15 mouse cellular contexts compared by ENCODE assay signal in the genomic region with DNA sequence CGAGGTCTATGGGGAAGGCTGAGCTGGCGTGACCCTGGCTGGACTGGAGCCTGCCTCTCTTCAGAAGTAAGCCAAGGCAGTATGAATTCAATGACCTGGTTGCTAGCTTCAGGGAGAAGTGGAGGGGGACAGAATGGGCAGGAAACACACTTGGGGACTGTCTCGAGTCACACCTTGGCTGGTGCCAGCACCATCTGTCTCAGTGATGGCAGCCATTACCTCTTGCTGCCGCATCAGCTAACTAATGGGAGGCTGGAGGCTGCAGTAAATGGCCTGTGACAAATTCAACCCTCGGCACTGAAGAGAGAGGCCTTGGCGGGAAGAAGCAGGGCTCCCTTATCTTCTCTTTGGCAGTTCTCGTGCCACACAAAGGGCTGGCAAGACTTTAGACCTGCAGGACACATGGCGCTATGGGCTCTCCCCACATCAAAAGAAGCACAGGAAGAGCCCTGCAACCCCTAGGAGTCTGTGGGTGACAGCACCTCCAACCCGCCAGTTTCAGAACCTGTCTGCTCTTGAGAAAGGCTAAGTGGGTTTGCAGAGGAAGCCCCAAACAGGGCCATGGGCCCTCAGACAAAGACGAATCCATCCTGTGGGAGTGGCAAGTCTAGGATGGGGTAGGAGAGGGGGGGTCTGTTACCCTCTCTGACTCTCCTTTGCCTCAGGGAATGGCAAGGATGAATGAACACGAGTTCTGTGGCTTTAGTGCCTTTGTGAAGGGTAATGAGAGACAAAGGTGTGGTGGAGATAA. TPM values are rescaled to one million over a fixed set of nuclear protein-coding genes. Genes with fewer than 3 reads are reported as not detected.
DNase-seq lines count a peak whose midpoint lies in the region; ATAC-seq lines count a peak whose summit lies in the region.
"Had no signal": no experiment of that assay in that cellular context is flagged by ENCODE, and none has a peak within 500 bp of the region (broad histone marks: within the 10 kb centered on the region; RNA-seq: fewer than 3 reads in every experiment).

No protein-coding gene starts in this region.

- peak; percentile 29 for DNase-seq in forebrain, embryonic 14.5 days (ENCODE audit: low spot score)
- DNase-seq in neural tube, embryonic 10.5 days (ENCODE audit: extremely low spot score, low spot score): no peak
- DNase-seq in cerebellum, adult 9-11 months: peak; percentile 94
- no peak for DNase-seq in right cerebral cortex, postnatal 36 days (ENCODE audit: low spot score in 2 of 2)
- no peak for DNase-seq in layer of hippocampus, postnatal 36 days
- DNase-seq in thymus, postnatal 36 days: no peak
- DNase-seq: B cell, adult 2 months; heart, adult 2 months; layer of hippocampus, adult 9-11 months; lung, embryonic 14.5 days had no signal

- no peak overlapping the region for H3K27ac ChIP-seq in forebrain, embryonic 14.5 days (ENCODE audit: low read depth, low read length)
- no peak overlapping the region for H3K27ac ChIP-seq in forebrain, embryonic 12.5 days
- H3K27ac ChIP-seq in neural tube, embryonic 15.5 days (replicated peaks): peak overlapping the region; percentile 7; the same call in 1 of the 2 replicates
- H3K27ac ChIP-seq: embryonic facial prominence, embryonic 12.5 days; heart, adult 2 months; limb, embryonic 12.5 days; midbrain, embryonic 12.5 days had no signal

- no peak overlapping the region for H3K4me3 ChIP-seq in forebrain, embryonic 14.5 days (ENCODE audit: low read depth, low read length)
- no peak overlapping the region for H3K4me3 ChIP-seq in forebrain, embryonic 12.5 days (replicated peaks)
- no peak overlapping the region for H3K4me3 ChIP-seq in neural tube, embryonic 15.5 days (replicated peaks)
- H3K4me3 ChIP-seq: embryonic facial prominence, embryonic 12.5 days; heart, adult 2 months; limb, embryonic 12.5 days; midbrain, embryonic 12.5 days had no signal

- H3K9ac ChIP-seq in forebrain, embryonic 14.5 days (ENCODE audit: low read length): no peak overlapping the region
- no peak overlapping the region for H3K9ac ChIP-seq in forebrain, embryonic 12.5 days
- no peak overlapping the region for H3K9ac ChIP-seq in neural tube, embryonic 15.5 days (replicated peaks)
- H3K9ac ChIP-seq: embryonic facial prominence, embryonic 12.5 days; limb, embryonic 12.5 days; lung, embryonic 14.5 days; midbrain, embryonic 12.5 days had no signal

- WGBS in forebrain, embryonic 14.5 days: 47% methylated on average over 11 of the region's 11 CpGs
- WGBS in forebrain, embryonic 12.5 days: 59% methylated on average over 11 of the region's 11 CpGs
- WGBS in neural tube, embryonic 15.5 days: 37% methylated on average over 11 of the region's 11 CpGs

- ATAC-seq in forebrain, embryonic 14.5 days: peak; percentile 72; the same call in 1 of the 2 replicates
- ATAC-seq in forebrain, embryonic 12.5 days (ENCODE audit: low FRiP score): no peak
- ATAC-seq in neural tube, embryonic 15.5 days (ENCODE audit: low FRiP score): no peak

- no peaks in the 10 kb centered on the region for H3K9me3 ChIP-seq in forebrain, embryonic 14.5 days (replicated peaks; ENCODE audit: control insufficient read depth, low read length)
- H3K9me3 ChIP-seq in forebrain, embryonic 12.5 days: no peaks in the 10 kb centered on the region
- no peaks in the 10 kb centered on the region for H3K9me3 ChIP-seq in neural tube, embryonic 15.5 days (replicated peaks)
- H3K9me3 ChIP-seq: embryonic facial prominence, embryonic 12.5 days; limb, embryonic 12.5 days; midbrain, embryonic 12.5 days had no signal

- H3K4me1 ChIP-seq in forebrain, embryonic 14.5 days (ENCODE audit: control insufficient read depth, insufficient read depth, low read length): 0 out of 2 replicates have a peak, but pooled peaks cover 2% of the 10 kb centered on the region
- no peaks in the 10 kb centered on the region; the same call in 1 of the 2 replicates for H3K4me1 ChIP-seq in forebrain, embryonic 12.5 days
- 0 out of 2 replicates have a peak, but pooled peaks cover 5% of the 10 kb centered on the region for H3K4me1 ChIP-seq in neural tube, embryonic 15.5 days
- H3K4me1 ChIP-seq: embryonic facial prominence, embryonic 12.5 days; limb, embryonic 12.5 days had no signal

- no peak overlapping the region for H3K4me2 ChIP-seq in forebrain, embryonic 14.5 days (ENCODE audit: low read length)
- no peak overlapping the region for H3K4me2 ChIP-seq in forebrain, embryonic 12.5 days
- no peak overlapping the region for H3K4me2 ChIP-seq in neural tube, embryonic 15.5 days
- H3K4me2 ChIP-seq: embryonic facial prominence, embryonic 12.5 days; limb, embryonic 12.5 days; lung, embryonic 14.5 days; midbrain, embryonic 12.5 days had no signal

- H3K27me3 ChIP-seq in forebrain, embryonic 14.5 days (replicated peaks; ENCODE audit: control insufficient read depth, insufficient read depth, low read length): no peaks in the 10 kb centered on the region
- H3K27me3 ChIP-seq in forebrain, embryonic 12.5 days: no peaks in the 10 kb centered on the region
- H3K27me3 ChIP-seq in neural tube, embryonic 15.5 days (replicated peaks): no peaks in the 10 kb centered on the region
- H3K27me3 ChIP-seq: embryonic facial prominence, embryonic 12.5 days; limb, embryonic 12.5 days had no signal

- H3K36me3 ChIP-seq in forebrain, embryonic 14.5 days (ENCODE audit: control insufficient read depth, insufficient read depth, low read length): peaks cover 26% of the 10 kb centered on the region
- peaks cover 22% of the 10 kb centered on the region for H3K36me3 ChIP-seq in forebrain, embryonic 12.5 days (replicated peaks)
- H3K36me3 ChIP-seq in neural tube, embryonic 15.5 days: peaks cover 26% of the 10 kb centered on the region

RNA-seq across cellular contexts. Expression of a gene that starts 14.1 kb away (rescaled TPM):
- polyA plus RNA-seq in forebrain, embryonic 14.5 days (2014; fragmentation: Nextera tagmentation; extraction: Ambion mirVana): 44.1 and 55.2 TPM in 2 replicates
- 65.8 and 66.4 TPM in 2 replicates for polyA plus RNA-seq in forebrain, embryonic 12.5 days (2016; fragmentation: Nextera tagmentation; extraction: Ambion mirVana)
- 57.5 and 63.9 TPM in 2 replicates for polyA plus RNA-seq in neural tube, embryonic 15.5 days (2015; fragmentation: Nextera tagmentation; extraction: Ambion mirVana)
- total RNA-seq in layer of hippocampus, postnatal 36 days (2021): 10 to 100 TPM; 31.7 to 32.6 TPM

Comparison
In these comparisons a context has a peak if more than half of its experiments do, and no peak if none do; other contexts are left out.
1. DNase-seq: peak in forebrain, embryonic 14.5 days (single experiment) and cerebellum, adult 9-11 months (single experiment); none in neural tube, embryonic 10.5 days (single experiment), right cerebral cortex, postnatal 36 days (0 of 2), layer of hippocampus, postnatal 36 days (0 of 2) and thymus, postnatal 36 days (0 of 2).